Mouse (Mus musculus) thymus, adult 2 months (tissue): ENCODE measurements around the gene Ykt6.
"Not testable (repeated sequence)": the region's sequence is repeated elsewhere in the genome, so short reads cannot be mapped to it uniquely, and the experiment has no call there.

Source experiments
- CTCF ChIP-seq: fragments of 200-500 bp; IDR thresholded peaks from 2 replicates; pipeline ENCODE4 v1.5.1; 2012; ENCODE audit warnings: mild to moderate bottlenecking, control low read depth, low read length, moderate library complexity, borderline replicate concordance; ENCODE audit not compliant: control insufficient read depth, poor library complexity, insufficient read depth; ENCODE audit errors: extremely low read depth
- POLR2A ChIP-seq: fragments of 200-500 bp; IDR thresholded peaks from 2 replicates; pipeline ENCODE4 v1.6.1; 2012; ENCODE audit warnings: mild to moderate bottlenecking, low read length, control low read depth, moderate library complexity; ENCODE audit not compliant: control insufficient read depth, poor library complexity, insufficient read depth; ENCODE audit errors: extremely low read depth

DNA sequence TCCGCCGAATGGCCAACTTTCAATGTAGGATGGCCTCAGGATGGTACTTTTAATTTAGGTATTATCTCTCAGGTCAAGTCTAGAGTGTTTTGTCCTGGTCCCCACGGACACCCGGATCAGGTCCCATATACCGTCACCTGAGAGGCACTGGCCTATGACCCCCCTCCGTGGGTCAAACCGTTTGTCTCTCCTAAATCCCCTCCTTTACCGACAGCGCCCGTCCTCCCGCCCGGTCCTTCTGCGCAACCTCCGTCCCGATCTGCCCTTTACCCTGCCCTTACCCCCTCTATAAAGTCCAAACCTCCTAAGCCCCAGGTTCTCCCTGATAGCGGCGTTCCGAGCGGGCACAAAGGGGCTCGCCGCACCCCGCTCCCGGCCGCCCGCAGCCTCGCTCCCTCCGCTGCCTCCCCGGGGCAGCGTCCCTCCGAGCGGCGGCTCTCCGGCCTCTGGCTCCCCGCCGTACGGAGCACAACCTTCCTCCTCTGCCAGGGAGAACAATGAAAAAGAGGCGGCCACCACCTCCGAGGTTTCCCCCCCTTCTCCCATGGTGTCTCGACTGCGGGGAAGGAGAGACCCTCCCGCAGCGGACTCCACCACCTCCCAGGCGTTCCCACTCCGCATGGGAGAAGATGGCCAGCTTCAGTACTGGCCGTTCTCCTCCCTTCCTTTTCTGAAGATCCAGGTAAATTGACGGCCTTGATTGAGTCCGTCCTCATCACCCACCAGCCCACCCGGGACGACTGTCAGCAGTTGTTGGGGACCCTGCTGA lies 51.7 kb downstream of the Ykt6 start:
- not testable (repeated sequence) for TF ChIP-seq POLR2A, CTCF
